Mouse (Mus musculus) testis, postnatal 10 days (tissue): ENCODE data around the gene Aldh1l1.

Experiments
- DNase-seq: peaks from one replicate; pipeline ENCODE4 v3.0.0; 2021; ENCODE audit warnings: low spot score

Aldh1l1 gene

DNA sequence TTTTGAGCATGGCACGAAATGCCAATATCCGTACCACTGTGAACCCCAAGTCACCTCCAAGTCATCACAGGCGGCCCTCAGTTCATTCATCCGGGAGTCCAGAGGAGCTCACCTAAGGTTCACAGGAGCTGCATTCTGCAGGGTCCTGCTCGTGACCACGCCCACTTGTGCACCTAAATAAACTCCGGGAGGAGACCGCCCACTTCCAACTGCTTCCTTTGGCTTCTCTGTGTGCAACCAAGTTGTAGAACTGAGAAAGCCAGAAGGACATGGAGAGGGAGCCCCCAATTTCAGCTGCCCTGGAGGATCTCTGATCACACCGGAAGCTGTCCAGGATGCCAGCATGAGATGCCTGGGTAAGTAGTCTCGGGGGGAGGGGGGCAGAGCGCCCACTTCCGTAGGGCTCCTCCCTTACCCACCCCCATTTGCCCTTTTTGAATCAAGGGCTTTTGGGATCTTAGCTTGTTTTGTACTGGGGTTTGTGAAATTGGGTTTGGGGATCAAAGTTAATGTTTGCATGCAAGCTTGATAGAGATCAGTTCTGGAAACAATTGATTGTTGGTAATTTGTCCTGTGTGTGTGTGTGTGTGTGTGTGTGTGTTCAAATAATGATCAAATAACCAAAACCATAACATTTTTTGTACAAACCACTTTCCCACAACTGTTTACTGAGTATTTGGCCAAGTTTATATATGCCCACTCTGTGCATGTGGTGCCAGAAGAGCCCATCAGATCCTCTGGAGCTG lies at the start of gene Aldh1l1:
TSS of gene Aldh1l1 (plus strand) at position 252 of the 746 bp plus-strand sequence.
- DNase-seq: no peak

DNA sequence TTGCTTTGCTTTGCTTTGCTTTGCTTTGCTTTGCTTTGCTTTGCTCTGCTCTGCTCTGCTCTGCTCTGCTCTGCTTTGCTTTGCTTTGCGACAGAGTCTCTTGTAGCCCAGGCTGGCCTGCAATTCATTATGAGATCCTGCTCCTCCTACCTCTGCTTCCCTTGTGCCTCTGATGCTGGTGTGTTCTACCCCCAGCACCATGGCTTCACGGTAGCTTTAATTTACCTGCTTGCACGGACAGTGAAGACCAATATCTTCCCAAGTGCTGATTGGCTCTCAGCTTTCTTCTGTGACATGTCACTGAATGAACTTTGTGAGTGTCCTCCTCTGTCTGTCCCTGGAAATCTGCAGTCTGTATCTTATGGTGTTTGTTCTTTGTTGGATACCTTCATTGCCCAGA lies 49.2 kb upstream of the Aldh1l1 start:
- no peak for DNase-seq

DNA sequence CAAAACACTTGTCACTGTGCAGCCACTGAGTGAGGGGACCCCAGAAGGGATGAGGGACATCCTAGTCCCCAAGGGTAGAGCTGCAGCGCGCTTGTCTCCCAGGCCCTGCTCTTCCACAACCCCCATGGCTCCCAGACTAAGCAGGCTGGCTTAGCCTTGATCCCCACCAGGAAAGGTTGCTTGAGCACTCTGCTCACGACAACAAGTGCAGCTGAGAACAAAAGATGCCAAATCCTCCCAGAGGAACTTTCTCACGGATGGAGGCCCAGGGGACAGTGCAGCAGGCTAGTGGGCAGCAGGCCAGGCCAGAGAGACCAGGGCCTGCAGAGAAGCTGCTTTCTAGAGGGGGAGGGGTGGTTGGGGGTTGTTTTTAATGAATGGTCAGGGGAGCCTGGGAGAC lies 39.3 kb upstream of the Aldh1l1 start:
- DNase-seq: no peak

DNA sequence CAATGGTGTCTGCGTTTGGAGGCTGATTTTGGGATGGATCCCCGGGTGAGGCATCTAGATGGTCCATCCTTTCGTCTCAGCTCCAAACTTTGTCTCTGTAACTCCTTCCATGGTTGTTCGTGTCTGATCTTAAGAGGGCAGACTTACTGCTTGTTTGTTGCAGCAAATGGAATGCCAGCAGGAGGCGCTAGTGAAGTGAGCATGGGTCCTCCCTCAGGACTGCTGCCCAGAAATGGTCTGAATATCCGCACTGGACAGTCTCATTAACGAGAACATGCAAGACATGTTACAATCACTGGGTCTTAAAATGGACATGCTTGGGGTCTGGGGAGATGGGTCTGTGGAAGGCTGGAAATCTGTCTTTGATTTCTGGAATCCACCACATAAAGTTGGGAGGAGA lies 36.0 kb upstream of the Aldh1l1 start:
- peak; percentile 96 for DNase-seq

GRCm38 (mm10) chr6:90450697-90451096 lies 35.5 kb upstream of the Aldh1l1 start:
- no peak for DNase-seq

DNA sequence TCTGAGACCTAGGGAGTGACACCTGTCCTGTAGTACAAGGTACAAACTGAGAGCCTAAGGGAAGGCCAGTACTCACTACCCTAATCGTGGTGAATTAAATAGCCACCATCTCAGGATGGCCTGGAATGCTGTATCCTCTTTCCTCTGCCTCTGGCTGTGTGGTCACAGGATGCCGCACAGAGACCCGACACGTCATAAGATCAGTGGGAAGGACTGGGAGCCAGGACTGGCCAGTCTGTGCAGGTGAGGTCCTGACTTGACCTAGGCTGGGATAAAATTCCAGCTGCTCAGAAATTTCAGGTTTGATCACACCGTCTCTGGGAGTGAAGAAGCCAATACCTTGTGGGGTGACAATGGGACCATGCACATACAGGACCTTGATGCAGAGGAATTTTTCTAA lies 34.7 kb upstream of the Aldh1l1 start:
- DNase-seq: no peak

DNA sequence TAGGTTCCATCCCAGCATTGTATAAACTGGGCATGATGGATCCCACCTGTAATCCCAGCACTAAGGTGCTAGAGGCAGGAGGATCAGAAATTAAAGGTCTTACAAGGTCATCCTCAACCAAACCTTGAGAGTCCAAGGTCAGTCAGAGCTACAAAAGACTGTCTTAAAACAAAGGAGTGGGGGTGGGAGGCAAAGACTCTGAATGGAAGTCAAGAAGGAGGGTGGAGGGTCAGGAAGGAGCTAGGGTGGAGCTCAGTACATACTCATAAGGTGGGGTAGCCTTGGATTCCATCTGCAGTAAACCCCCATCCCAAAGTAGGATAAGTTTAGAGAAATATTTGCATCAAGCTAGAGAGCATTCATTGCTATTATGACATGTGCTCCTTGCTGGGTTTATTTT lies 33.6 kb upstream of the Aldh1l1 start:
- no peak for DNase-seq

DNA sequence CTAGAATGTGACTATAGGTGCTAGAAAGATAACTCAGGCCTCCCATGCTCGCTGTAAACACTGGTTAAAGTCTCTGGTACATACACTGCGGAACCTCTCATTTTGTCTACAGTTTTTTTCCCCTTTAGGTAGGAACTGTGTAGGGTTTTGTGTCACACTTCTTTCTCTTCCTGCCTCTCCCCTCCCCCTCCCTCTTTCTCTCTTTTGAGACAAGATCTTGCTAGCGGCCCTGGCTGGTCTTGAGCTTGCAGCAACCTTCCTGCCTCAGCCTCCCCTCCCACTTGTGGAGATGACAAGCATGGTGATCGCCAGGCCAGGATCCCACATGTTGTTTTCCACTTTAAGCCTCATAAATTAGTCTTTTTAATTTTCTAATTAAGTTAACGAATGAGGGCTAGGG lies 32.5 kb upstream of the Aldh1l1 start:
- DNase-seq: no peak

DNA sequence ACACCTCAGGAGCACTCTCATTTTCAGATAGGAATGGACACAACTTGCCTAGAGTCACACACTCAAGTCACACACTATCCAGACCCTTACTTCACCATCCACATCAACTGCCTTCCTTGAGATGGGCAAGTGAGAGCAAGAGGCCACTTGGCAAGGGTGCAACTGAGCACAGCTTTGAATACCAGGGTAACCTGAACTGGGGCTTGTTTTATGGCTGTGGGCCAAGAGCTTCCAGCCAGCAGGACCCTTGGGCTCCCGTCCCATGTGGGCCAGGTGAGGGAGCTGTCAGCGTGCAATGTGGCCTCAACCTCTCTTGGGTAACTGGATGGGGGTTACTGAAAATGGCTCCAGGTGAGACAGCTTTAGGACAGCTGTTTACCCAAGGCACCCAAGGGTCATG lies 28.8 kb upstream of the Aldh1l1 start:
- DNase-seq: no peak

- no peak for DNase-seq
These were observed 25.0 kb upstream of the Aldh1l1 start for GRCm38 (mm10) chr6:90461181-90461580.

GRCm38 (mm10) chr6:90461771-90462170 lies 24.5 kb upstream of the Aldh1l1 start:
- DNase-seq: no peak

DNA sequence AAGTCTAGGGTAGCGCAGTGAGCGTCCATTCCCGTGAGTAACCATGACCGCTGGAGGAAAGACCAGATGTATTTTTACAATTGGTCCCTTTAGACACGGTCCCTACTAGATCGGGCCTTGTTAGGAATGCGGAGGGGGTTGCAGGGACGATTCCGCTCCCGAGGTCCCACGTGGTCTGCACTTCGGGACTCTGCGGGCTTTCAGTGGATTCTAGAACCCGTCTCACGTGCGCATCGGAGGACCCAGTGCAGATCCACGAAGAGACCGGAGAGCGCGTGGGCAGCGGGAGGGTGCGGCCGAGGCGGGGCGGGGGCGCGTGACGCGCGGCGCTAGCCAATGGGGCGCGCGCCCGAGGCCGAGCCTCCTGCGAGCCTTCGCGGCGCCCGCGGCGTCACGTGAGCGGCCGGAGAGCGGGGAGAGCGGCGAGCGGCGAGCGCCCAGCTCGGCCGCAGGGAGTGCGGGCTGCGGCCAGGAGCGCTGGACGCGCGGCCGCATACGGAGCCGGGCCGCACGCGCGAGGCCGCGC lies 24.0 kb upstream of the Aldh1l1 start, which contains the start of gene Klf15:
TSS of gene Klf15 (plus strand) at position 396 of the 526 bp plus-strand sequence.
- peak; percentile 88 for DNase-seq

GRCm38 (mm10) chr6:90462841-90463227 lies 23.4 kb upstream of the Aldh1l1 start:
- DNase-seq: peak; percentile 60

DNA sequence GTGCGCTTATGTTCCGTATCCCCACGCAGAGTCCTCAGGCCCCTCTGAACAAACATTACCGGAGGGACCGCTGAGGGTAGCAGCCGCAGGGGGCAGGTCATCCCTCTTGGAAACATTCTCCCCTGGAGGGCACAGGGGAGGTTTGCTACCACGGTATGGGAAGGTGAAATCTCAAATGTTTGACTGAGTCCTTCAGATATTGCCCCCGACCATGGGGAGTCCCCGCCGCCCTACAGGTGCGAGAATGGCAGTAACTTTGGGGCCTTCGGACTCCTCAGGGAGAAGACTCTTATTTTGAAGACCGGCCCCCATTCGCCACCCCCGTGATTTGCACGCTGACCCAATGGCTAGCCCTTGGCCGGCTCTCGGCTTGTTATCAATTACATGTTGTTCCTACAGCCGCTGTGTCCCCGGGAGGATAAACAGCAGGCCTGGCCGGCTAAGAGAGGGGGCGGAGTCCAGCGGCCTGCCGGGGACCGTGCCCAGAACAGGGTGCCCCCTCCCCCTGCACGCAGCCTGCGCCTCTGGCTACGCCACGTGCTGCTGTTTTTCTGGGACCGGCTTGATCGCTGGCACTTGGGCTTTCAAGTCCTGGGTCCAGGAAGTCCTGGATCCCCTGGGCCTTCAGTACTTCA lies 22.9 kb upstream of the Aldh1l1 start:
- peak; percentile 95 for DNase-seq

DNA sequence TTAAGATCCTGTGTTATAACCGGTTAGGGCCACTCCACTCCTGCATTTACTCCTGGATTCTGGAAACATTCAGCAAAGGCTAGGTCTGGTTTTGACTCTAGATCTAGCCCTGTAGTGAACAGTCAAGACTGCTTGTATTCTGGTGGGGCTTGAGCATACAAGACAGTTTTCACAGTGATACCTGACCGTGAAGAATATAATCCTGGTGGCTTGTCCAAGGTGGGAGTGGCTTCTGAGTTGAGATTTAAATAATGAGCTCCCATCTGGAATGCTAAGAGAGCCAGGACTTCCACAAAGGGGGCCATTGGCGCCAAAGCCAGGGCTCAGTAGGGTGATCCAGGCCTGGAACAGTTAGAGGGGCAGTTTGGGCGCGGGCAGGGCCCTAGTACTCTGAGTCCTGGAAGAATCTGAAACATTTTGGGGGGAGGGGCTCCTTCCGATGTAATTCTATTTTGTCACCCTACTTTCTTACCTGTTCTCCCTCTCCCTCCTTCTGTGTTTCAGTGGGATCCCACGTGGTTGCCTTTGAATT lies 22.3 kb upstream of the Aldh1l1 start:
- DNase-seq: no peak

DNA sequence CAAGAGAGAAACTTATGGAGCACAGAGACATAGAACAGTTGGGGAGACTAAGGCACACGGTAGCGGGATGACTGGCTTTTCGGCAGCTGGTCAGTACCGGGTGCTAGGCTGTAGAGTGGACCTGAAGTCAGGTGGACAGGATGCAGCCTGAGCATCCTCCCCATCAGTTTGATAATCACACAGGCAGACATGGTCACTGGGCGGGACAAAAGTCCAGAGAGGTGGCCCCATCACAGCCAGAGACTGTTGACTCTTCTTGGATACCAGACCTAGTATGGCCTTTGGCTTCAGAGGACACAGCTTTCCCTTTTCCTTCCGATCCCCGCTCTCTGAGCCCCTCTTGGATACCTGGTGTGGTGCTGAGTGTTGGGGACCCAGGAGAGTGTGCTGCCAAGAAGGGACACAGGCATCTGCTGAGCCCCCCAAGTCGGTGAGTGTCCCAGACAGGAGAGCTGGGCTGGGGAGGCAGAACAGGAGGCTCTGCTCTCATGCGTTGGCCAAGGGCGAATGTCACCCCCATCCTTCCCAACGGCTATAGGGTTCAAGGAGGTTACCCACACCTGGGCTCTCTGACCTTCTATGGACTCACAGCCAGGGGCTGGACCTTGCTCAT lies 21.1 kb upstream of the Aldh1l1 start:
- DNase-seq: no peak

DNA sequence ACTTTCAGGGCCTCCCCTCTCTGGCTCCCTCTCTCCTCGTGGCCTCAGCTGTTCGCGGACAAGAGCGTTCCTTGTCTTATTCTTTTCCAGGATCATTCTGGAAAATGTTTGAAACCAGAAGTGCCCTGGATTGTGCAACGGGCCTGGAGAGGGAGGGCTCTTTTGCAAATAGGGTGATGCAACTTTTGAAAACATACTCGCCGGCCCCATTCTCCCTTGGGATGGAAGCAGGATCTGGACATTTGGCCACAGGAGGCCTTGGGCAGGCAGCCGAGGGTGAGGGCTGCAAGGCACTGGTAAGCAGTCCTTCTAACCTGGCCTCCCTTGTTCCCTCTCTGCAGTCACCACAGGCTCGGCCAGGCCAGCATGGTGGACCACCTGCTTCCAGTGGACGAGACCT lies 20.1 kb upstream of the Aldh1l1 start:
- DNase-seq: no peak

GRCm38 (mm10) chr6:90466847-90467410 lies 19.3 kb upstream of the Aldh1l1 start:
- no peak for DNase-seq

- no peak for DNase-seq
These were observed 18.0 kb upstream of the Aldh1l1 start for GRCm38 (mm10) chr6:90468216-90468615.

GRCm38 (mm10) chr6:90469041-90469440 lies 17.2 kb upstream of the Aldh1l1 start:
- no peak for DNase-seq

- no peak for DNase-seq
These were observed 16.0 kb upstream of the Aldh1l1 start for GRCm38 (mm10) chr6:90470255-90470654.

DNA sequence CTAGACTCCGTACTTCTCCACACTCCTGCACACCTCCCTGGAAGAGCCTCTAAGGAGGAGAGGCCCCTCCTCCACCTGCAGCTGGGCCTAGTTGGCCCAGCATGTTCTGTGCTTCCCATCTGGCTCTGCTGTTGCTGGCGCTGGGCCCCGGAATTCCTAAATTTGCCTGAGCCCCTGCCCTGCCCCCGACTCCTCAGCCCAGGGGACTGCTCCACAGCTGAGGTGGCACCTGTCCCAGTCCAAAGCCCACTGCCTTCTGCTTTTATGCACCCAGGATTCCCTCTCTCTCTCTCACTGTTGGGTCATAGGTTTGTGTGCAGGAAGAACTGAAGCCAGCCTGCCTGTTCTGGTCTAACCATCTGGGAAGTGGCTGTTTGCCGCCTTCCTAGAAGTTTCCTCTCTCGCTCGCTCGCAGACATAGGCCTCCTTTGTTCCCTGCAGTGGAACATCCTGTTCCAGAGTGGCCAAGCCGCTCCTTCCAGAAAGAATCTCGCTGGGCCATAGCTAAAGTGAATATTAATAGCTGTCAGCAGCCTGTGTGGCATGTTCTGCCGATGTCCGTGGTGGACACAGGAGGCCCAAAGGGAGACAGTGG lies 15.2 kb upstream of the Aldh1l1 start:
- peak; percentile 79 for DNase-seq
